Mouse (Mus musculus): Measurements from ENCODE around the gene Nin. TPM values are rescaled to one million over a fixed set of nuclear protein-coding genes. Genes with fewer than 3 reads are reported as not detected.

Nin gene
- total RNA-seq, 2 experiments from 2014 or later: 117 to 190 TPM

DNA sequence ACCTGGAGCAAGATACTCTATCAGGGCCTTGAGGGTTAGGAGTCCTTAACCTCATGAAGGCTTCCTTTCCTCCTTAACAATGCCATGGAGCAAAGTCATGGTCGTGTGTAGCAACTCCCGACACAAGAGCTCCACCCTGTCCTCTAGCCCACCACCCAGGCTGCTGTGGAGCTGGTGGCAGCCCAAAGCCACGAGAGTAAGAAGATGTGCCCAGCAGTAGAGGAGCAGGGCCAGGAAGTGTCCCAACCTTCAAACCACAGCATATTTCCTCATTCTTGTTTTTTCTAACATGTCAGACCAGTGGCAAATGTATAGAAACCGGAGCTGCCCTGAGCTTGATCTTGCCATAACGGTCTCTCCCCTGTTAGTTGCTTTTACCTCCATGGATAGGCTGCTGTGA lies 29.3 kb downstream of the Nin start:
- peak; percentile 99 for ATAC-seq (replicated peaks; ENCODE audit: poor library complexity)

DNA sequence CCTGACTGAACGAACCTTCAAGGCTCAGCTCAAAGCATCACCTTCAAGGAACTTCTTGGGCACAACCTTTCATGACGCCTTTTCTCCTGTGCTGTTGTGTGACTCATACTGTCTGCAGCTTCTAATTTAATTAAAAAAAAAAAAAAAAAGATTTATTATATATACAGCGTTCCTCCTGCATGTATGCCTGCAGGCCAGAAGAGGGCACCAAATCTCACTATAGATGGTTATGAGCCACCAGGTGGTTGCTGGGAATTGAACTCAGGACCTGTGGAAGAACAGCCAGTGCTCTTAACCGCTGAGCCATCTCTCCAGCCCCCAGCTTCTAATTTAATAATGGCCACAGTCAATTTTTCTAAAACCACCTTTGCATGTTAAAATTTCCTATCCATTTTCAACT lies 29.8 kb downstream of the Nin start:
- no peak for ATAC-seq (replicated peaks; ENCODE audit: poor library complexity)

DNA sequence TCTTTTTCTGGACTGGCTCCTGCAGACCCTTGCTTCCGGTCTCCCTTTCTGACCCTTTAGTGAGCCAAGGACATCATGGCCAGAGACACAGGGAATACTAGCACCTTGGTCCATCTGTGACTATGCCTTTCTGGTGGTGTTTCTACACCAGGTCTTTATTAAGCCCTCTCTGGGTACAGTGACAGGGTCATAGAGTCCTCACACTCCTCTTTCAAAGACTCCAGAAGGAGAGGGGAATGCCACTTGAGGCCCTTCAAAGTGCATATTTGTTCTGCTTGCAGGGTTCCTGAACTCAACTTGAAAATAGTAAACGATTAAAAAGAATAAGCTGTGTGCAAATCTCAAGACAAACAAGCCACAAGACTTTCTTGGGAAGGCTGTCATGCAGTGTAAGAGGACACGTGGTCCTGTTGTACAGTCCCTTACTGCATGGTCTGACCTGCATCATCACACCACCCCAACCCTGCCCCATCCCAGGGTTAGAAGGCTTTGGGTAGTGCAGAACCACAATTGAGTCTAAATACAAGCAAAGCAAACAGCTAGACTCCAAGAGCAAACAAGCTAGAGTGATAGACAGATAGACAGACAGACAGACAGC lies 30.5 kb downstream of the Nin start:
- no peak for ATAC-seq (replicated peaks; ENCODE audit: poor library complexity)

DNA sequence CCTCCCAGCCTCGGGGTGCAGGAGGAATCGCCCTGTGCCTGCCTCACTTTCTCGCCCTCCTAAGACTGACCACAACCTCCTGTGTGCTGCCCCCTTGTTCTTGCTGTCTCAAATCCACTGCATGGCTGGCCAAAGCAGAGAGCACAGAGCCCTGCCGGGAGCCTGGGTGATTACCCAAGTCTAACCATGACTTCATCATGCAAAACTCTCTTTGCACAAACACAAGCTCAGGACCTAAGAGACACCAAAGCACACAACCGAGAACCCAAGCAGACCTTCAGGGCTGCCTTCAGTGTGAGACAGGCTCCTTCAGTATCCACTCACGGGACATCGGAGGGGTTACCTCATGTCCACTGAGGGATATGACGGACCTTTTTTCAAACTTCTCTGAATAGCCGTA lies 31.0 kb downstream of the Nin start:
- ATAC-seq (replicated peaks; ENCODE audit: poor library complexity): no peak

DNA sequence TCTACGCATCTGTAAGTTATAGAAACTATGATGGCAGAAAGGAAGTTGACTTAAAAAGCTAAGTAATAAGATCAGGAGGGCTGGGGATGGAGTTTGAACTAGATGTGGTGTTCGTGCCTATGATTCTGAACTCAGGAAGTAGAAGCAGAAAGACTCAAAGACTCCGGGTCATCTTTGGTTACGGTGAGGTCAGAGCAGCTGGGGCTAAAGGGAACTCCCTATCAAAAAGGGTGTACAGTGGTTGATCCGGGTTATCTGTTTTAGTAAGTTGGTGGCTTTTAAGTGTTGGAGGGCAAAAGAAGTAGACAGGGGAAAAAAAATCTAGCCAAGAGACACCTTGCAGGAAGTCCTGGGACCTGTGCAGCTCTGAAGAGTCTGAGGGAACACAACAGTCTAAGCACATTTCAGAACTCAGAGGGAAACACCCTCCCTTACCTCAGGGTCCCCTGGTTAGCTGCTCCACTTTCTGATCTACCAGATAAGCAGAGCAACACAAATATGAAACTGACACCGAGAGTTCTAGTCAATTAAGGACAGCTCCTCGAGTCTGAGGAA lies 35.0 kb downstream of the Nin start:
- peak; percentile 24; the same call in 1 of the 2 replicates for ATAC-seq (replicated peaks; ENCODE audit: poor library complexity)

DNA sequence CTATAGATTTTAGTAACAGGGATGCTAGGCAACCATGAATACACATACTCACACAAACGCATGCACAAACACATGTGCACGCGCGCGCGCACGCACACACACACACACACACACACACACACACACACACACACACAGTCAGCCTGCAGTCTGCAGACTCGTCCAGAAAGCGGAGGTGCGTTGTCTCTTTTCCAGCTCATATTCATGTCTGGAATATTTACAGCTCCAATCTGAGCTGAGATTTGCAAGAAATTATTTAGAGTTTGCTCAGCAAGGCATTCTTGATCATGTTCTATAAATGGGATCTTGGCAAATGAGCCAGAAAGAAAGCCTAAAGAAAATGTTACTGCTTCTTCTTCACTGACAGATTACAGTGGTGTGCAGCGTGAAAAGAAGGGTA lies 37.0 kb downstream of the Nin start:
- ATAC-seq (replicated peaks; ENCODE audit: poor library complexity): no peak

DNA sequence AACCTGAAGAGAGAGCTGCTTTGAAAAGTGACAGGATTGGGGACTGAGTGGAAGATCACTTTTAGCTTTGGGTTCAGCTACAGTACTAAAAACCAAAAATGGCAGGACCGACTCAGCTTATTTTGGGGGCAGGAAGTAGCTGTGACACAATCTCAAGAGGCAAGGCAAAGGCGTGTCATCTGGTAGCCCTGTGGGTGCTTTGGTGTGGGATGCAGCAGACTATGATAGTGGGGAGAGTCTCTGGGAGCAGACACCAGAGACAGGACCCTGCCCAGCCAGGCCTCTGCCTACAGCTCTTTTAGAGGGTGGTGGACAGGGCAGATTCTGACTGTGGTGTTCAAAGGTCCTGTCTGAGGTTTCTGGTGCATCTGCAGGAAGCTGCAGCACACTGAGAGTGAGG lies 38.5 kb downstream of the Nin start:
- ATAC-seq (replicated peaks; ENCODE audit: poor library complexity): peak; percentile 56

DNA sequence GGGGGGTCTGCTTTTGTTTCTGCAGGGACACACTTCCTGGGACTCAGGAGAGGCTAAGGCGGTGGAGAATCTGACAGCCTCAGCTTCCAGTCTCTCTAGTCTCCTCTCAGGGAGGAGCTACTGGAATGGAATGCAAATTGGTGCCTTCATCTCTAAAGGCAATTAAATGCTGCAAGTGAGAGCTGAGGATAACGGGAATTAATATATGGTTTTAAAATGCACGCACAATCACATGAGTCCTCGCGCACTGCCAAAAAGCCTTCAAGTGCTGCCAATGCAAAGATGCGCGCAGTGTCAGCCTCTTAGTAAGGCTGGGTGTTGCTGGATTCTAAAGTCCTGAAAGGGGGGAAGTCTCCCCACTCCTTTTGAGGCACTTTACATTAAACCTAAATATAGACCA lies 42.6 kb downstream of the Nin start:
- no peak for ATAC-seq (replicated peaks; ENCODE audit: poor library complexity)

DNA sequence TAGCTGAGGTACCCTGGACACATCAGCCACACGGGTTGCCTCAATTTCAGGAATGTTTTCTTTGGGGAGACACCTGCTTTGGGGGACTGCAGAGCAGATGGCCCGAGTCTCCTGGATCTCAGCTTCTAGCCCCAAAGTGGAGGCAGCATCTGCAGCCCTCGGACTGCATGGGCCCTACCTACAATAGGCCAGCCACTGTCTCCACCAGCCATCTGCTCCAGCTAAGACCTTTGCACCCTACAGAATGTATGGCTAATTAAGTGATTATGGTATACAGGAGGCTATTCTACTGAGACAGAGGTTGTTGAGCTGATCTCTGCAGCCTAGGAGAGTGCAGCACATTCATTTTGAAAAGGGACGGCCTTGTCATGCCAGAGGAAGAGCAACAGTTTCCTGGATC lies 43.2 kb downstream of the Nin start:
- no peak for ATAC-seq (replicated peaks; ENCODE audit: poor library complexity)

DNA sequence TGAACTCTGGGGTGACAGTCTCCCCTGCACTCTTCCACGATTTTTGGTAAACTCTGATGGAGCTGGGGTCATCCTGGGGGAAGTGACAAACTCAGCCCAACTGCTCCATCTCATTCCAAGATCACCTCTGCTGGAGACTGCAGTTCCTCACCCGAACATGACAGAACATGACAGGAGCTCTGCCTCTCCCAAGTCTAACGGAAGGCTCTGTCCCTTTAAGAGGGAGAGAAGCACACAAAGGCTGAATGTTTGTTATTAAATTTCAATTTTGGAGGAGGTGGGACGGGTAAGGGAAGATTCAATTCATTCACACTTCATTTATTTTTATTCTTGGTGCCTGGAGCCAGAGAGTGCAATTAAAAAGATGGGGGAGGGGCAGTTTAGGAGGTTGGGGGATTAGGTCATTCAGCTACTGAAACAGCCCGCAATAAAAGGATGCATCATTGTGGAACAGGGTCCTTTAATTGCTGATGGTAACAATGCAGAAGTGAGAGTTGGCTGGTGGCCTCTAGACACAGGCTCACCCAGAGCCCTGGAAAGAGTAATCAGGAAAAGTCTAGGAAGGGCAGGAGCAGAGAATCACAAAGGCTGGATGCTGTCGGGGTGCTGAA lies 44.8 kb downstream of the Nin start:
- ATAC-seq (replicated peaks; ENCODE audit: poor library complexity): peak; percentile 56

DNA sequence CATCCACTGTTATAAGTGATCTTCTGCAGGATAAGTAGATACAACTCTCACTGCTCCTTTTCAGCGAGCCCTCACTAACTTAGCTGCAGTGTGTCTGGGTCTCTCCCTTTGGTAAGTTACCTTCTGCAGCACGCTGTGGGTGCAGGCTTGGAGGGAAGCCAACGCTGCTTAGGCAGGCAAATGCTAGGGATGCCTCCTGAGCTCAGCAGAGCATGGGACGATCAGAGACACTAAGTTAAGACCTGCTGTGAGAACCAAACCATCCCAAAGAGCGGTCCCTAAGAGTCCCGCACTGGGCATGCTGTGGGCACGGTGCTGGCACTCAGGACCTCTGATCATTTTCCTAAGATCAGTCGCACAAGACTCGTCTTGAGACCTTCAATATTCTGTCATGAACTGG lies 45.7 kb downstream of the Nin start:
- ATAC-seq (replicated peaks; ENCODE audit: poor library complexity): no peak

DNA sequence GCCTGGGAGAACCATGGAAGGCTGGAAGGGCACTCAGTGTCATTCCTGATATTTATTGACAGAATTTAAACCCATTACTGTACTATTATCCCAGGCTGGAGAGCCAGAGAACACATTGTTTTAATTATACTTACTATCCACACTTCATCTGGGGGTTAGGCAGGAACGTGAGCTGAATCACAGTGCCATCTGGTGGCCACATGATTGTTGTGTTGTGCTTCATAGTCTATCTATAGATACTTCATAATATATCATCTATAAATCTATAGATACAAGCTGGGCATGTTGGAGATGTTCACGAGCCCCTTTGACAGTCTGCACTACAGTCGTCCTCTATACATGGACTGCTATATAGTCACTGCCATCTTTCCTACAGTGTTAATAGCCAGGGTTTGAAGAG lies 51.4 kb downstream of the Nin start:
- peak; percentile 86 for ATAC-seq (replicated peaks; ENCODE audit: poor library complexity)

DNA sequence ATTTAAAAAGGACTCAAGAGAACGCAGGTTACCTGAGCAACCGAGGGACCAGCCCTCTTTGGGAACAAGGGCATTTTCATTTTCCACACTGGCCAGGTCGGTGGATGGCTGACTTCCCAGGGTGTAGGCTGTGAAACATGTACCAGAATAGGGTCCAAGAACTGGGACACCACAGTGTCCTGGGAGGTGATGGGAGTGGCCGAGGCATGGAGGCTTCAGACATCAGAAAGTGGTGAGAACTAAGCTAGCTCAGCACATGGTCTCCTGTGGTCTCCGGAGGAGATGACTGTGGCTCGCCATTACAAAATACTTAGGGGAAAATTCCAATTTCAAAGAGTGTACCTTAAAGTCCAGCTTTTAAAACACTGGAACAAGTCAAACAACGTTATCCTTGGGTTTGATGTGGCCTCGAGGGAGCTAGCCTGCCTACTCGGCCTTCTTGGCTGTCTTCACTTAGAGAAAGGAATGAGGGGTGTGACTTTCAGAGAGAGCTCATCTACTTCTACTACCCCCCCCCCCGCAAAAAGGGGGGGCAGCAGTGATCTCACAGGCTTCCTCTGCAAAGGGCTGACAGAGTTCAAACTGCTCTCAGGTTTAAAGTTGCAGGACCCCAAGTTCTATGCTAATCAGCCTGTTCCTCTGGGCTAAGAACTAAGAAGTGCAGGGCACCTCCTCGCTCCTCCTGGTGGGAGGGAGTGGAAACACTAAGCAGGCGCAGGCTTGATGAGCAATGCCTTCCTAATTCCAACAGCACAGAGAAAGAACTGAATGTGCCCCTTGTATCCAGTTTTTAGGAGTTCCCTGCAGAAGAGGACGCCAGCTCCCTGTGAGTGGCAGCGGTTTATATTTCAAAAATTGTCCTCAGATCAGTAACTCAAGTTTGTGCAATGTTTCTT lies 54.3 kb downstream of the Nin start:
- ATAC-seq (replicated peaks; ENCODE audit: poor library complexity): 0 out of 2 replicates have a peak, but pooled peaks have one; percentile 34

DNA sequence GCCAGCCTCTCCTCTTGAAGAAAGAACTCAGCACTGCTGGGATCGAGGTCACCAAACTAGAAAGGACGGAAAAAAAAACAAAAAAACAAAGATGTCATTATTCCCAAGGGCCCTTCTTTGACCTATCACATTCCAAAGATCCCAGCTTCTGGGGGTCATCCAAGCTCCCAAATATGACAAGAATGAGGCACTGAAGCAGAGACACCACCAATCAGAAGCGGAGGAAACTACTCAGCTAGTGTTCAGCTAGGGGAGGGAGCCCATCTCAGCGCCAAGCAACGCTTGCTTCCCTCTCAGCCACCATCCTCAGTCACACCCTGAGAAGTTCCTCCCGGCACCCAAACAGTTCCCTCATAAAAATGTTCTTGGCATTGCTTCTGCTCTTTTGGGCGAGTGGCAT lies 62.8 kb downstream of the Nin start:
- no peak for ATAC-seq (replicated peaks; ENCODE audit: poor library complexity)

DNA sequence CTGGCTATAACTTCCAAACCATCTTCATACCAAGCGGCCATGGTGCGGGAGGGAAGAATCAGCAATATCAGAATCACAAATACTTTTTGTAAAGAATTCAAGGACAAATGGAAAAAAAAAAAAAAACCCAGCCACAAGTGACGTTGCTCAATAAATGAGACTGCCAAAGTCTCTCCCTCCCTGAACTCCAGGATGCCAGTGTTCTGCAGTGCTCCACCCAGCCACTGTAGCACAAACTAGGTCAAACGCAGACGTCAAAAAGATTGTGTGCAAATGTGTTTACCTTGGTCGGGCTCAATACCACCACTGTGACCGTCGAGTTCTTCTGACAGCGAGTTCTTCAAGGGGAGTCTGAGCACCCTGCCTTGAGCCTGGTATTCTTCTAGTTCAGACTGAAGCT lies 64.8 kb downstream of the Nin start:
- no peak for ATAC-seq (replicated peaks; ENCODE audit: poor library complexity)

DNA sequence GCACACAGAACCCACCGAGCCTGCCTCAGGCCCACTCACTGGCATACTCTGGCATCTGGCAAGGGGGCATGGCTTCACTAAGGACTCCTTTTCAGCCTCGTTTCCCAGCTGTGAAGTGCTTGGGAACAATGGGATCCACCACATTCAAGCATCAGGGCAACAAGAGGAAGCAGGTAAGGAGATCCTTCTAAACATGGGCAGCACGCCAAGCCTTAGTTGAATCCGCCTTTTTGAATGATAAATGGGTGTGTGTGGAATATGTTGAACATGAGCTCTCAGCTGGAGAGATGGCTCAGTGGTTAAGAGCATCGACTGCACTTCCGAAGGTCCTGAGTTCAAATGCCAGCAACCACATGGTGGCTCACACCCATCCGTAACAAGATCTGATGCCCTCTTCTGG lies 66.2 kb downstream of the Nin start:
- ATAC-seq (replicated peaks; ENCODE audit: poor library complexity): no peak

DNA sequence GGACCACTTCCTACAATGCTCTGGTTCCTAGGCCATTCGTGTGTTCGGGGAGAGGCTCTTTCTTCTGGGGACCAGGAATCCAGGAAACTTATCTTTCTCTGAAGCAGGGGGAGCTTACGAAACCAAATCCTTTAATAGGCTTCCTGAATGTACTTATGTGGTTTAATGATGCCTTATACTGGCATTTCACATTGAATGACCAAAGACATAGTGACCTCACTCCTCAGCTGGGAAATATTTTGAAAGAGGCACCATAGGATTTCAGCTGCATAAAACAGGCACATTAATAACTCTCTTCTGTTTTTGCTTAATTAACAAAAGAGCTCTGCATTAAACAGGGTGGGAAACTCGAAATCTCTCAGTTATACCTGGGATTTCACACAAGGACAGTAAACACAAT lies 69.2 kb downstream of the Nin start:
- ATAC-seq (replicated peaks; ENCODE audit: poor library complexity): no peak

DNA sequence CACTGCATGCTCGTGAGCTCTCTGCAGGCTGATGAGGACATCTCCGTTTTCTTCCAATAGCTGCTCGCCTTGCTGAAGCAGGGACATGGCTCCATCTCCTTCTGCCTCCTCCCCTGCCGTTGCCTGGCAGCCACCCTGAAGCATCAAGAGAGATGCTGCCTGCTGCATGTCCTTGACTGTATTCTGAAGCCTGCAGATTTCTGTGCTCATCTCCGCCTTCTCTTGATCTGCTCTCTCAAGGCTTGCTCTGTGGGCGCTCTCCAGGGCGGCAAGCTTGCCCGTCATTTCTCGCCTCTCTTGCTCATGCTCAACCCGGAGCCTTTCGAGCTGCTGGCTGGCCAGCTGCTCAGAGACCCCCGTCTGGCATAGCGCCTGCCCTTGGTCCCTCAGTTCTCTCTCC lies 70.1 kb downstream of the Nin start:
- ATAC-seq (replicated peaks; ENCODE audit: poor library complexity): no peak

DNA sequence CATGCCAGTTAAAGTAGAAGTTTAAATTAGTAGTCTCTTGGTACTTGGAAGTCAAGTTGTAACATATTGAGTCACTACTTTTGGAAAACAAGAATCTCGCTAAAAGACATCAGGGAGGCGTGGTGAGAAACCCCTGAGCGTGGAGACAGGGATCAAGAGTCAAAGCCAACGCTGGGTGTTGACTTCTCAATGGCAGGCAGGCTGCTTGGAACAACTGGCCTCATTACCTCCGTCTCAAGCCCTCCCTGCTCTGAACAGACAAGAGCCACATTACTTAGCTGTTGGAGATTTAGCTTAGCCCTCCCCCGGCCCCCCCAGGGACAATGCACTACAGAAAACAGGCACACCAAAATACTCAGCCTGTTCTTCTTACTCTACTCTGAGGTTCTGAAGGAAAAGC lies 72.5 kb downstream of the Nin start:
- no peak for ATAC-seq (replicated peaks; ENCODE audit: poor library complexity)

DNA sequence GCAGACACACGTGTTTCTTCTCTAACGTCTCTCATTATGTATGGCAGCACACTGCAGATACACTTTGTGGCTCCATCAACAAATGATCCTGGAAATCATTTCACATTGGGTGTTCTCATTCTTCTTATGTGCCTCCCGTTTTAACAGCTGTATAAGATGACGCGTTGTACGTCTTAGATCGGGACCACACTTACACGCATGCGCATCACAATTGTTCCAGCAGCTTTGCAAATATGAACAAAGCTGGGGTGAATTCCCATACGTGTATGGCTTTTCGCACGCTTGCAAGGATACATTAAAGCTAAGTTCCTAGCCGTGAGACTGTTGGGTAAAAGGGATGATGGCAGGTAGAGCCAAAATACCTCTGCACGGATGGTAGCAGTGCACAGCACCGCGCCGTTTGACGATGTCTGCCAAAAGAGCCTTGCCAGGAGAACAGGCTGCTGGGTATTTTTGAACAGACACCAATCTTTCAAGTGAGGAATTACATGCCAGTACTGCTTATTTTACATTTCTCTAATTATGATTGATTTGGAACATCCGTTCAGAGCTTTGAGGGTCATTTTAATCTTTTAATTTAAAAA lies 76.7 kb downstream of the Nin start:
- ATAC-seq (replicated peaks; ENCODE audit: poor library complexity): no peak

DNA sequence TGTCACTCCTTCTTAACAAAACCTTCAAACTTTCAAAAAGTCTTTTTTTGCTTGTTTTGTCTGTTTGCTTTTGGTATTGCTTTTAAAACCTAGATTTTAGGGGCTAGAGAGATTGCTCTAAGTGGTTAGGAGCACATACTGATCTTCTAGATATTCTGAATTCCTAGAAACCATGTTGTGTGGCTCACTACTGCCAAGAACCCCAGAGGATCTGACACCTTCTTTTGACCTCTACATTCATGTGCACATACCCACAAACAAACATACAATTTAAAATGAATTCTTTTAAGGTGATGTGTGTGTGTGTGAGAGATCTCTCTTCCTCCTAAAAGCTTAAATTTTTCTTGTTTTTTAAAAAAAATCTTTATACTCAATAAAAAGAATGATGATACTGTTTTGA lies 87.3 kb downstream of the Nin start:
- no peak for ATAC-seq (replicated peaks; ENCODE audit: poor library complexity)

DNA sequence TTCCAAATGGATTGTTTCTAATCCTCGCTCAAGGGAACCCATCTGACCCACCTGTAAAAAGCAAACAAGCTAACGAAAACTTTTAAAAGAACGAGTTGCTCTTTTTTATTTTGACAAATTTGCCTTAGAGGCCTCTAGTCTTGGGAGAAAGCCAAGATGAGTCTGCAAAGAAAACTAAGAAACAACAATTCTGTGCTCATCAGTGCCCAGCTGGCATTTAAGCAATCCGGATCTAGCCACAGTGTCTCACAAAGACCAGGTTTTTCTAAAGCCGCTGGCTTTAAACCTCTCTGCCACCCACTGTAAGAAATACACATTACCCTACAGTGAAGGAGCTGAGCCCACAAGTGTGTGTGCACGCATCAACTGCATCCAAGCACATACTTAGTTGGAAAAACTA lies 88.1 kb downstream of the Nin start:
- ATAC-seq (replicated peaks; ENCODE audit: poor library complexity): no peak
